In the genomic region with DNA sequence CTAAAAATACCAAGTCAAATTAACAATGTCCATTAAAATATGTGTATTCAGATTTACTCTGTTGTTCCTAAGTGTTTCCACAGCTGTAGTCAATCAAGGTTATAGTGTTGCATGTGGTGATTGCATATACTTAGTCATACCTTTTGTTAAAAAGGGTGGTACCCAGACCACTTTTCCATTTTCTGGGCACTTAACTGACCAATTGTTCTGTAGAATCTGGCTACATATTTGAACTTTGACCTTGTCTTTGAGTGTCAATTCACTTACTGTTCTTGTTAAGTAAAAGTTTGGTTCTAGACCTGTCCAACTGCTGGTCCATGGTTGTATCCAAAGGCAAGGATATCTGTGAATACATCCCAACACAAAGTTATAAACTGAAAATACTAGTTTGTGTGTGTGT, we compare ENCODE assay signal across 13 mouse cellular contexts. TPM values are rescaled to one million over a fixed set of nuclear protein-coding genes. Genes with fewer than 3 reads are reported as not detected.
A peak's percentile ranks its signal among the peaks of the same experiment; 100 is the strongest.
DNase-seq lines count a peak whose midpoint lies in the region; ATAC-seq and TF ChIP-seq lines count a peak whose summit lies in the region.
"Had no signal": no experiment of that assay in that cellular context is flagged by ENCODE, and none has a peak within 500 bp of the region (broad histone marks: within the 10 kb centered on the region; RNA-seq: fewer than 3 reads in every experiment).

No protein-coding gene starts in this region.

- H3K27me3 ChIP-seq in heart, embryonic 14.5 days (ENCODE audit: control insufficient read depth, insufficient read depth, low read length): no peaks in the 10 kb centered on the region
- no peaks in the 10 kb centered on the region for H3K27me3 ChIP-seq in testis, adult 2 months (ENCODE audit: control insufficient read depth, insufficient read depth, low read length)
- H3K27me3 ChIP-seq in liver, embryonic 13.5 days: no peaks in the 10 kb centered on the region
- H3K27me3 ChIP-seq: megakaryocyte, embryonic 14.5 days had no signal

- no peak for DNase-seq in heart, postnatal 4 days
- DNase-seq in testis, postnatal 10 days (ENCODE audit: low spot score): no peak
- no peak for DNase-seq in liver, embryonic 13.5 days
- DNase-seq in B cell, adult 2 months: no peak
- no peak for DNase-seq in embryo, embryonic 11 days
- DNase-seq in urinary bladder, postnatal 25 days (ENCODE audit: low spot score): no peak
- DNase-seq: cerebellum, postnatal 36 days; forebrain, postnatal 0 days had no signal

- no peaks in the 10 kb centered on the region for H3K9me3 ChIP-seq in heart, embryonic 14.5 days (ENCODE audit: control insufficient read depth, low read length)
- H3K9me3 ChIP-seq in liver, embryonic 13.5 days (replicated peaks): no peaks in the 10 kb centered on the region
- H3K9me3 ChIP-seq: heart, embryonic 10.5 days; megakaryocyte, embryonic 14.5 days had no signal

- no peak for ATAC-seq in heart, embryonic 14.5 days (ENCODE audit: insufficient number of reproducible peaks, insufficient read depth, low FRiP score, low read depth)
- ATAC-seq in liver, embryonic 13.5 days (ENCODE audit: low read depth): no peak
- ATAC-seq: forebrain, postnatal 0 days had no signal

- H3K27ac ChIP-seq in heart, embryonic 14.5 days (replicated peaks in 1 of 2; ENCODE audit: control insufficient read depth in 1 of 2, insufficient read depth in 1 of 2, low read depth in 2 of 2, low read length in 2 of 2): no peak overlapping the region
- H3K27ac ChIP-seq in testis, adult 2 months (ENCODE audit: control insufficient read depth, insufficient read depth, low read depth, low read length): no peak overlapping the region
- no peak overlapping the region for H3K27ac ChIP-seq in liver, embryonic 13.5 days
- H3K27ac ChIP-seq: heart, embryonic 10.5 days; kidney, postnatal 0 days had no signal

- H3K4me2 ChIP-seq in heart, embryonic 14.5 days (ENCODE audit: low read length): peak overlapping the region; percentile 57; the same call in 1 of the 2 replicates
- peak overlapping the region; percentile 64 for H3K4me2 ChIP-seq in liver, embryonic 13.5 days

- H3K4me1 ChIP-seq in heart, embryonic 14.5 days (ENCODE audit: control insufficient read depth in 2 of 2, insufficient read depth in 2 of 2, low read length in 2 of 2): peaks cover 7 to 13% of the 10 kb centered on the region in 2 experiments
- peaks cover 6% of the 10 kb centered on the region for H3K4me1 ChIP-seq in testis, adult 2 months (ENCODE audit: control insufficient read depth, insufficient read depth, low read length)
- H3K4me1 ChIP-seq in liver, embryonic 13.5 days (replicated peaks): peaks cover 22% of the 10 kb centered on the region

- H3K4me3 ChIP-seq in heart, embryonic 14.5 days (ENCODE audit: control insufficient read depth in 1 of 2, insufficient read depth in 1 of 2, low read depth in 1 of 2, low read length in 2 of 2): no peak overlapping the region; a peak in 1 of 4 replicates
- H3K4me3 ChIP-seq in testis, adult 2 months (ENCODE audit: control insufficient read depth, low read depth, low read length): peak overlapping the region; percentile 61
- H3K4me3 ChIP-seq in liver, embryonic 13.5 days (replicated peaks): peak overlapping the region; percentile 45
- H3K4me3 ChIP-seq: megakaryocyte, embryonic 14.5 days had no signal

- TF ChIP-seq CTCF in testis, adult 2 months (IDR thresholded peaks at IDR 0.05; ENCODE audit: control insufficient read depth, insufficient read depth, insufficient replicate concordance, low read depth, low read length): no peak

- no peak for TF ChIP-seq POLR2A in testis, adult 2 months (IDR thresholded peaks at IDR 0.05; ENCODE audit: control insufficient read depth, low read depth, low read length)

- no peak overlapping the region for H3K9ac ChIP-seq in heart, embryonic 14.5 days (ENCODE audit: low read length)
- peak overlapping the region; percentile 53; the same call in 1 of the 2 replicates for H3K9ac ChIP-seq in liver, embryonic 13.5 days
- H3K9ac ChIP-seq: forebrain, postnatal 0 days had no signal

- H3K36me3 ChIP-seq in heart, embryonic 14.5 days (ENCODE audit: control insufficient read depth, insufficient read depth, low read length): 0 out of 2 replicates have a peak, but pooled peaks cover 7% of the 10 kb centered on the region
- peaks cover 1% of the 10 kb centered on the region; the same call in 1 of the 2 replicates for H3K36me3 ChIP-seq in testis, adult 2 months (ENCODE audit: control insufficient read depth, insufficient read depth, low read length)
- 0 out of 2 replicates have a peak, but pooled peaks cover 11% of the 10 kb centered on the region for H3K36me3 ChIP-seq in liver, embryonic 13.5 days
- H3K36me3 ChIP-seq: heart, embryonic 10.5 days had no signal

RNA-seq across cellular contexts. Expression of gene Zbtb44, which starts 2.1 kb away (rescaled TPM):
- polyA plus RNA-seq in heart, embryonic 14.5 days (2014; fragmentation: Nextera tagmentation; extraction: Ambion mirVana): 8.2 and 9.2 TPM in 2 replicates
- total RNA-seq in heart, postnatal 4 days (2021): 10 to 100 TPM; 32.2 to 33.5 TPM
- polyA plus RNA-seq in testis, adult 2 months (2012; rRNA removed): 35.8 and 40.7 TPM in 2 replicates
- polyA plus RNA-seq in liver, embryonic 13.5 days (2015; fragmentation: Nextera tagmentation; extraction: Ambion mirVana): 6.0 and 6.7 TPM in 2 replicates

Comparison
In these comparisons a context has a peak if more than half of its experiments do, and no peak if none do; other contexts are left out.
1. H3K4me3 ChIP-seq: peak in testis, adult 2 months (single experiment) and liver, embryonic 13.5 days (single experiment); none in heart, embryonic 14.5 days (0 of 2).